Mouse (Mus musculus) Patski (cell line): Measurements from ENCODE around the gene Iqgap2. TPM values are rescaled to one million over a fixed set of nuclear protein-coding genes. Genes with fewer than 3 reads are reported as not detected.

ENCODE experiments used
- ATAC-seq: fragments of 100-300 bp; one replicate; pipeline ENCODE4 v1.8.0; 2021
- CTCF ChIA-PET: fragments of 350-600 bp; sonication (Branson Sonifier 250); formaldehyde crosslinking; loops from one replicate; lab custom pipeline; 2022; ENCODE audit warnings: inconsistent platforms; lab: Charles Lee
- POLR2A ChIA-PET: fragments of 350-600 bp; sonication (Branson Sonifier 250); formaldehyde crosslinking; loops from one replicate; lab custom pipeline; 2022; ENCODE audit warnings: antibody characterized with exemption, inconsistent platforms; lab: Charles Lee
- DNase-seq: peaks from one replicate; pipeline ENCODE4 v3.0.0-alpha.2; 2011; ENCODE audit warnings: low read depth, low spot score
- H3K27me3 ChIP-seq: fragments of 371-371 bp; one replicate; pipeline ENCODE4 v1.5.1; 2021
- CTCF ChIP-seq: fragments of 100-300 bp; IDR thresholded peaks from one replicate; pipeline ENCODE4 v1.5.1; 2021
- in situ Hi-C: fragments of 300-500 bp; cut with MboI; formaldehyde crosslinking; loops from 3 replicates; pipeline ENCODE4 v1.11.1; 2018; ENCODE audit warnings: low pct_unique_long_range_greater_than_20kb, mixed read lengths
- polyA plus RNA-seq: library from polyadenylated mRNA; unstranded; gene quantifications from one replicate; pipeline ENCODE4 v1.2.3, GENCODE M21; 2021

The Iqgap2 gene
- polyA plus RNA-seq: 0.08 TPM

DNA sequence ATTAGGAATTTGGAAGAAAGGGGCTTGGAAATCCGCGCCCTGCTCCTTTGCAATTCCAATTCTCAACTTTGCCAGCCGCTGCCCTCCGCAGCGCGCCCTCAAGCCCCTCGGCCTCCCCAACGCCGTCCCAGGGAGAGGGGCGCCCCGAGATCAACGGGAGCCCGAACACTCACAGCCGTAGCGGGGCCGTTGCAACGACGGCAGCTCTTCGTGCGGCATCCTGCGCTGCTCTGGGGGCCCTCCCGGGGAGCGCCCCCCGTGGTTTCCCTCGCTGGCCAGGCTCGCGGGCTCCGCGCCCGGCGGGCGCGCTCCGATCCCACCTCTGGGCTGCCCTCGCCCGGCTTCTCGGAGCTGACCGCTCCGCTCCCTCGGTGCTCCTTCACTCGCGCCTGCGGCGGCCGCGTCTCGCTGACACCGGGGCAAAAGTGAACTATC, at the start of gene Iqgap2:
Iqgap2 (minus strand) TSS at position 432 of the 435 bp plus-strand sequence.
- H3K27me3 ChIP-seq: peaks cover 14% of the 10 kb centered on the region
- in situ Hi-C loops: no loop called here
- CTCF ChIA-PET: interaction anchor here (0.9 to 1.1 kb wide), 2 partner anchors 9 to 143 kb away, joined by 3 read pairs; no protein-coding TSS in a partner anchor
- DNase-seq: no peak
- no peak for TF ChIP-seq CTCF
- POLR2A ChIA-PET: interaction anchor here (0.8 kb wide), 1 partner anchor 16 kb away, joined by 3 read pairs; no protein-coding TSS in a partner anchor
- ATAC-seq: peak; percentile 75

DNA sequence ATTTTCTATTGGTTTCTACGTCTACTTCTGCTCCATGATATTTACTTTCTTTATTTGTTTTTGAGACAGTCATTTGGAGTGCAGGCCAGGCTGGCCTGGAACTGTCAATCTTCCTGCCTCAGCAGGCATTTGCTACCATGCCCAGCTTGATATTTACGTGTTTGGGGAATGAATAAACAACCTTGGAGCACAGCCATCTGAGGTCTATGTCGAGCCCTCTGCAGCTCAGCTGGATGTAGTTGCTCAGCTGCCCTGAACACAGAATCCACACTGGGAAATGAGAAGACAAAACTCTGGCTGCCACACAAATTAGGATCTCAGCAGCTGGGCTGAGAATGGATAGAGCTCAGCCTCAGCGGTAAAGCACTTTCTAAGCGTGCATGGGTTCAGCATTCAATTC, 49.1 kb upstream of the Iqgap2 start:
- CTCF ChIA-PET: no interaction called here
- H3K27me3 ChIP-seq: no peaks in the 10 kb centered on the region
- POLR2A ChIA-PET: no interaction called here
- in situ Hi-C loops: no loop called here
- no peak for TF ChIP-seq CTCF
- ATAC-seq (no peak), DNase-seq (no peak)

DNA sequence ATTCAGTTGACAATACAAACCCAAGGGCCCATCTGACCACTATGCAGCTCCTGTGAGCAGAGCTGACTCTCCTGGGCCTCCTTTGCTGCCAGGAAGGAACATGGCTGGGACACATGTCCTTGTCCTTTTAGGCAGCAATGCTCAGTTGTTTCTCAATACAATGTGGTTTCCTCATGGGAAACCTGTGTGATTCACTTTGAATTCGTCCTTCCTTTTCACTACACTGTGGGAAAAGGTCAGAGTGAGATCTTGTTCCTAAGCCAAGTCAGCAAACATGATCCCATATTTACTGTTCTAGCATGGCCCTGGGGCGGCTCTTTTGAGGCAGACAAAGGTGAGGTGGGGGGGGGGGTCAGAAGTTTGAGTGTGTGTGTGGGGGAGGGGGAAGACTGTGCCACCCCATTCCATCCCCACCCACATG, 32.5 kb upstream of the Iqgap2 start:
- ChIA-PET POLR2A (no interaction called here), CTCF (no interaction called here)
- TF ChIP-seq CTCF: no peak
- ATAC-seq (no peak), DNase-seq (no peak)
- in situ Hi-C loops: no loop called here
- peaks cover 5% of the 10 kb centered on the region for H3K27me3 ChIP-seq

DNA sequence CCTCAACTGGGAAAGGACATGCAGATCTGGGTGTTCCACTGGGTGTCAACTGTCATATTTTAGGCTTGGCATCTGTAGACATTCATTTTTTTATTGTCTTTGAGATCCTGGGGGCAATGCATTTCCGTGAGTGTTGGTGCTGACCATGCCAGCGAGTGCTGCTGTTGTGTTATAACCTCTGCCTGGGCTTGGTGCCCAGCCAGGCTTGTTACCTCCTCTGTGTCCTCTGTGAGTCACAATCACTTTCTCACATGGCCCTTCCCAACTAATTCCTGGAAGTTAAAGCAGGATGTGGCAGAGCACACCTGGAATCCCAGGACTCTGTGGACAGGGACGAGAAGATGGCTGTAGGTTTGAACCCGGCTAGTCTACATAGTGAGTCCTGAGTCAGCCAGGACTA, 30.9 kb upstream of the Iqgap2 start:
- no peak for TF ChIP-seq CTCF
- ATAC-seq (no peak), DNase-seq (no peak)
- POLR2A ChIA-PET: no interaction called here
- CTCF ChIA-PET: no interaction called here
- in situ Hi-C loops: no loop called here
- H3K27me3 ChIP-seq: peaks cover 5% of the 10 kb centered on the region

DNA sequence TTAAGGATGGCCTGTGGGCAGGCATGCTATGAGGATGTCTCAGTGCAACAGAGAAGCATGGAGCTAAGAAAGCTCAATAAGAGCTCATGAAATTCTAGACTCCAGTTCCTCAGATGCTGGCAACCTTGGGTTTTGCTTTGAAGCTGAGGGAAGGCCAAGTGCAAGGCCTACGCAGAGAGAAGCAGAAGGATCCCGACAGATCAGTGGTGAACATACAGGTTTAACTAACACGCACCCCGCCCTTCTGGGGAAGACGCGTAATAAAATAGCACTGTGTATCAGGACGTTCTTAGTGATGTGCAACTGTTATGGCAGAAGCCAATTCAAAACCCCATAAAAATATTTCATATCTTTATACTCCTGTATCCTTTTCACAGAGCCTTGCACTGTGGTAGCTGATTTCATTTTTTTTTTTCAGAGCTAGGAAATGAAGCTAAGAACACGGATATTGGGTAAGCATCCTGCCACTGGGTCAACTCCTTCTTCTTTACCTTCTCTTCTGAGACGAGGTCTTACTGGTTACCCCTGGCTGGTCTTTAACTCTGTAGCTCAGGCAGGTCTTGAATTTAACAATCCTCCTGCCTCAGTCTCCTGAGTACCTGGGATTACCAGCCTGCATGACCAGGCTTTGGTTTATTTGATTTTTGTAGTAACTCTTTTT, 27.0 kb upstream of the Iqgap2 start:
- CTCF ChIA-PET: interaction anchor here (0.6 to 0.8 kb wide), 2 partner anchors 69 to 201 kb away, joined by 3 read pairs; no protein-coding TSS in a partner anchor
- TF ChIP-seq CTCF: no peak
- H3K27me3 ChIP-seq: no peaks in the 10 kb centered on the region
- ATAC-seq (no peak), DNase-seq (no peak)
- POLR2A ChIA-PET: no interaction called here
- in situ Hi-C loops: no loop called here

GRCm38 (mm10) chr13:95913046-95913406, 21.3 kb upstream of the Iqgap2 start:
- peaks cover 5% of the 10 kb centered on the region for H3K27me3 ChIP-seq
- DNase-seq (no peak), ATAC-seq (no peak)
- in situ Hi-C loops: no loop called here
- CTCF ChIA-PET: no interaction called here
- POLR2A ChIA-PET: no interaction called here
- TF ChIP-seq CTCF: no peak

DNA sequence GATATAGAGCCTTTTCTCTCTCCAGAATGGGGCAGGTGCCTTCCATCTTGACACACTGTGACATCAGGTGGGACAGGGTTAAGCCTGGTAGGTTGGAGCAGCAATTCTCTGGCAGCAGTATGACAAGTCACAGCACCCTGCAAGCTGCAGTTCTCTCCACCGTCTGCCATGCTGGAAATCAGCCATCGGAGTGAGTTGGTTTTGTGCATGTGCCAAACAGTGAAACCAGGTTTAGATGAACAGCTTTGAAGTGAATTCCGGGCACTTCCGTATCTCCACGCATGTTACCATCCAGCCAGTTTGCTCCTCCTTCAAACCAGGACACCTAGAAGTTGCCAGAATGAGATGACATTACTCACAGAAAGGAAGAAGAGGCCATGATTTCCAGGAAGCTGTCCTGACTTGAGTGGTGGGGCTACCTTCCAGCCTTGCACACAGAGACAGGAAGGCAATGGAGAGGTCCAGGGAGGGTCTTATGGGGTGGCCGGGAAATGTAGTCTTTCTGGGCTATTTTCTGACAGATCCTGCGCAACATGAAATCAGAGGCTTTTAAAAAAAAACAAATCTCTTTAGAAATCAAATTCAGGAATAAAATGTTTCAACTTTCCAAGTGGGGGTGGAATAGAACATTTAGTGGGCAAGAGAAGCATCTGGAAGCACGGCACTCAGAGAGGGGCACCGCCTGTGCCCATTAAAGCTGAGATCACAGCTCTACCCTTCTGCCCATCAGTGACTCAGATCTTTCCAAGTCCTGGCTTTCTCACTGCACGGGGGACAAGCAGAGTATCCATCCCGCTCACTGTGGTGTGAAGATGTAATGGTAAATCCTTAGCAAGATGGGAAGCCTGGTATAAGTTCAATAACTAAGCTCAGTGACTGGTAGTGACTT, 20.7 kb upstream of the Iqgap2 start:
- POLR2A ChIA-PET: interaction anchor here (0.6 kb wide), 1 partner anchor 528 kb away, joined by 3 read pairs; no protein-coding TSS in a partner anchor
- DNase-seq: no peak
- no peak for ATAC-seq

DNA sequence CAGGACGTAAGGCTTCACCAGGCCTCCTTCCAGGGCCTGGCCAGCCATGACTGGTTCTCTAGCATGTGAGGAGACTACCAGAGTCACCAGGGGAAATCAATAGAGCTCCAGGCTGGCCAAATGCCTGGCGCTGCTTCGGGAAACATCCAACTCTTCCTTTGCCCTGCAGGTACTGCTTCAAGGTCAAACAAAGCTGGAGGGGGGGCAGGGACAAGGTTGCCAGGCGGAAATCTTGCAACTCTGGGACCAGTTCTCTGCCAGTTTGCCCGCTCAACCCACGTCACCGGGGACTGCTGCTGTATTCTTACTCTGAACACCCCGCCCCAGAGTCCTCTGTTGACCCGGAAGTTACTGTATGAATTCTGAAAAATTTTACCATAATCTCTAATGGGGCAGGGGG, 18.5 kb upstream of the Iqgap2 start:
- peaks cover 5% of the 10 kb centered on the region for H3K27me3 ChIP-seq
- DNase-seq (no peak), ATAC-seq (no peak)
- TF ChIP-seq CTCF: no peak
- in situ Hi-C loops: no loop called here
- ChIA-PET POLR2A (no interaction called here), CTCF (no interaction called here)

More for the DNA sequence above, 20.7 kb upstream of the Iqgap2 start:
- in situ Hi-C loops: no loop called here
- CTCF ChIA-PET: no interaction called here
- TF ChIP-seq CTCF: no peak
- peaks cover 5% of the 10 kb centered on the region for H3K27me3 ChIP-seq

GRCm38 (mm10) chr13:95909244-95909643, 17.5 kb upstream of the Iqgap2 start:
- no peak for ATAC-seq
- no peak for TF ChIP-seq CTCF
- POLR2A ChIA-PET: no interaction called here
- in situ Hi-C loops: no loop called here
- CTCF ChIA-PET: no interaction called here
- peaks cover 5% of the 10 kb centered on the region for H3K27me3 ChIP-seq
- no peak for DNase-seq

DNA sequence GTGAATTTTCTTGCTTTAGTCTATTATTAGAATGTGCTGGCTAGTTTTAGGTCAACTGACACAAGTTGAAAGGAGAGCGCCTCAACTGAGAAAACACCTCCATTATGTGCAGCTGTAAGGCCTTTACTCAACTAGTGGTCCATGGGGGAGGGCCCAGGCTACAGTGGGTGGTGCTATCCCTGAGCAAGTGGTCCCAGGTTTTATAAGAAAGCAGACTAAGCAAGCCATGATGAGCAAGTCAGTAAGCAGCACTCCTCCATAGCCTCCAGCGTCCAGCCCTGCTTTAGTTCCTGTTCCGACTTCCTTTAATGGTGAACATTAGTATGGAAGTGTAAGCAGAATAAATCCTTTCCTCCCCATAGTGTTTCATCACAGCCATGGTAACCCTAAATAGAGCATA, 11.0 kb upstream of the Iqgap2 start:
- in situ Hi-C loops: no loop called here
- TF ChIP-seq CTCF: no peak
- DNase-seq (no peak), ATAC-seq (no peak)
- ChIA-PET POLR2A (no interaction called here), CTCF (no interaction called here)
- peaks cover 5% of the 10 kb centered on the region for H3K27me3 ChIP-seq
